In genomic region chr10:21112689-21113088, GRCm38 (mm10) we compare ENCODE assay signal across 19 mouse cellular contexts. TPM values are rescaled to one million over a fixed set of nuclear protein-coding genes. Genes with fewer than 3 reads are reported as not detected.
DNase-seq lines count a peak whose midpoint lies in the region; ATAC-seq lines count a peak whose summit lies in the region.
"Had no signal": no experiment of that assay in that cellular context is flagged by ENCODE, and none has a peak within 500 bp of the region (broad histone marks: within the 10 kb centered on the region; RNA-seq: fewer than 3 reads in every experiment).

No protein-coding gene starts in this region.

- intact Hi-C loops in left cerebral cortex, postnatal 4 days (cut with DNase I) = no loop called here

- peak; percentile 63; the same call in 1 of the 2 replicates for ATAC-seq in neutrophil, adult 5-6 weeks (ENCODE audit: extremely low read depth, insufficient number of reproducible peaks, low FRiP score, poor library complexity, severe bottlenecking)
- no peak for ATAC-seq in inflammation-experienced regulatory T-cells, adult 6 months
- ATAC-seq: activated CD4-positive, CD25-positive, alpha-beta regulatory T cell, adult 4 months; forebrain, embryonic 14.5 days; forebrain, embryonic 16.5 days; Patski had no signal

- peak; percentile 76 for DNase-seq in A20 (ENCODE audit: low read depth, low spot score)
- DNase-seq in B cell, adult 2 months = peak; percentile 26 to 31
- DNase-seq in left cerebral cortex, postnatal 4 days = no peak
- no peak for DNase-seq in embryo, embryonic 11 days
- DNase-seq: adrenal gland, adult 8-10 months; adrenal gland, postnatal 14 days; adrenal gland, postnatal 36 days; cerebellum, adult 11-12 months; cerebellum, adult 2 months; cerebellum, adult 9-10 months; cerebellum, postnatal 10 days; cerebellum, postnatal 25 days had no signal

RNA-seq across cellular contexts. Expression of gene Myb, which starts 48.1 kb away (rescaled TPM):
- 10.6 and 10.8 TPM in 2 replicates for total RNA-seq in neutrophil, adult 5-6 weeks (2017)
- polyA plus RNA-seq in inflammation-experienced regulatory T-cells, adult 6 months (2017; shearing (Covaris generic)) = 1 to 10 TPM; 6.7 to 8.2 (median 7.3) TPM
- total RNA-seq in left cerebral cortex, postnatal 4 days (2021) = 1 to 10 TPM; 2.0 to 2.2 TPM
- total RNA-seq: adrenal gland, adult 18-20 months; adrenal gland, adult 8-10 months had no signal

Comparison
In these comparisons a context has a peak if more than half of its experiments do, and no peak if none do; other contexts are left out.
1. DNase-seq: peak in A20 (single experiment) and B cell, adult 2 months (2 of 2); none in left cerebral cortex, postnatal 4 days (single experiment) and embryo, embryonic 11 days (single experiment).